Mouse (Mus musculus) liver, adult 2 months (tissue): ENCODE data around the gene Pdia4. TPM values are rescaled to one million over a fixed set of nuclear protein-coding genes. Genes with fewer than 3 reads are reported as not detected.

Experiments
- DNase-seq: peaks from one replicate; pipeline ENCODE4 v3.0.0-alpha.2; 2011; ENCODE audit warnings: low read depth, low spot score; ENCODE audit errors: extremely low read depth
- H3K27ac ChIP-seq: fragments of 200-500 bp; replicated peaks from 2 replicates; pipeline ENCODE4 v1.5.1; 2012; ENCODE audit warnings: low read depth, mild to moderate bottlenecking, control low read depth, inconsistent platforms, low read length; ENCODE audit not compliant: insufficient read depth
- H3K27me3 ChIP-seq: fragments of 200-500 bp; 2 replicates; pipeline ENCODE4 v1.6.1; 2012; ENCODE audit warnings: mild to moderate bottlenecking, moderate library complexity, low read length, inconsistent platforms; ENCODE audit not compliant: control insufficient read depth, insufficient read depth
- H3K36me3 ChIP-seq: fragments of 200-500 bp; 2 replicates; pipeline ENCODE4 v1.6.1; 2012; ENCODE audit warnings: low read length, inconsistent platforms; ENCODE audit not compliant: control insufficient read depth, insufficient read depth
- H3K4me1 ChIP-seq: fragments of 200-500 bp; 2 replicates; pipeline ENCODE4 v1.6.1; 2011; ENCODE audit warnings: low read length; ENCODE audit not compliant: control insufficient read depth, insufficient read depth
- H3K4me3 ChIP-seq: fragments of 200-500 bp; 2 replicates; pipeline ENCODE4 v1.5.1; 2011; ENCODE audit warnings: low read depth, mild to moderate bottlenecking, control low read depth, low read length, moderate library complexity; ENCODE audit not compliant: insufficient read depth
- H3K79me2 ChIP-seq: fragments of 200-500 bp; 2 replicates; pipeline ENCODE4 v1.6.1; 2012; ENCODE audit warnings: inconsistent platforms, mild to moderate bottlenecking, low read length, moderate library complexity; ENCODE audit not compliant: control insufficient read depth, insufficient read depth
- H3K9ac ChIP-seq: fragments of 200-500 bp; 2 replicates; pipeline ENCODE4 v1.6.1; 2012; ENCODE audit warnings: low read depth, mild to moderate bottlenecking, control low read depth, inconsistent platforms, low read length
- CTCF ChIP-seq: fragments of 200-500 bp; IDR thresholded peaks from 2 replicates; pipeline ENCODE4 v1.5.1; 2011; ENCODE audit warnings: low read depth, low read length, control low read depth
- POLR2A ChIP-seq: fragments of 200-500 bp; IDR thresholded peaks from 2 replicates; pipeline ENCODE4 v1.6.1; 2011; ENCODE audit warnings: low read length, control low read depth; ENCODE audit not compliant: insufficient read depth; ENCODE audit errors: extremely low read depth
- WGBS: fragments of 180-500 bp; shearing (Covaris S2); methylation state at CpG from one replicate; pipeline ENCODE4 v1.1.7; 2018; 5-methylcytosine and 5-hydroxymethylcytosine counted together
- polyA plus RNA-seq: library from polyadenylated mRNA; depleted of rRNA; stranded (reverse); fragments of >200 nt; gene quantifications from 2 replicates; pipeline ENCODE4 v1.2.3, GENCODE M21; 2012
- total RNA-seq: library from RNA; depleted of rRNA; stranded (reverse); fragments of >200 nt; gene quantifications from 2 replicates; pipeline ENCODE4 v1.2.3, GENCODE M21; 2014

Pdia4 gene
- total and polyA plus RNA-seq, 2 experiments = 69.4 to 244 TPM

- Histone ChIP-seq H3K9ac (no peak overlapping the region), H3K27me3 (no peaks in the 10 kb centered on the region), H3K27ac (no peak overlapping the region), H3K4me3 (no peak overlapping the region), H3K4me1 (peaks cover 2% of the 10 kb centered on the region; the same call in 1 of the 2 replicates), H3K36me3 (no peaks in the 10 kb centered on the region), H3K79me2 (no peaks in the 10 kb centered on the region)
- 90% methylated on average over 5 of the region's 5 CpGs for WGBS
- no peak for DNase-seq
- TF ChIP-seq CTCF = no peak
- no peak for TF ChIP-seq POLR2A
Observed at GRCm38 (mm10) chr6:47821236-47821635, 8.0 kb upstream of the Pdia4 start.

DNA sequence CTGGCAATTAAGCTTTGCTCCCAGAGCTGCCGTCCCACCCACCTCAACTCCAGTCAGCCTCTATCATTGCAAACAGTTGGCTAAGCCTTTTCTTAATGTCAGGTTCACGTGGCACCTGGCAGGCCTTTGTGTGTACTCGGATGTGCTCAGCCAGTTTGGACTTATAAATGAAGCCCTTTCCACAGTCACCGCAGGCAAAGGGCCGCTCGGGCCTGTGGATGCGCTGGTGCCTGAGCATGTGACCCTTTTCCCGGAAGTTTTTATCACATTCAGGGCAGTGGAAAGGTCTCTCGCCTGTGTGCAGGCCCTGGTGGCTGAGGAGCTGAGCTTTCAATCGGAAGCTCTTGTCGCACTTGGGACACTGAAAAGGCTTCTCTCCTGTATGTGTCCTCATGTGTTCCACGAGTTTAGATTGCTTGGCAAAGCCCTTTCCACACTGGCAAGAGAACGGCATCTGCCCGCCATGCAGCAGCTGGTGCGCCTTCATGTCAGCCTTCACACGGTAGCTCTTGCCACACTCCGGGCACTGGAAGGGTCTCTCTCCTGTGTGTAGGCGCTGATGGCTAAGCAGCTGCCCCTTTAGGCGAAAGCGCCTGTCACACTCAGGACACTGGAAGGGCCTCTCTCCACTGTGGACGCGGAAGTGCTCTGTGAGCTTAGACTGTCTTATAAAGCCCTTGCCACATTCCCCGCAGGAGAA, 6.5 kb upstream of the Pdia4 start:
- peaks cover 8% of the 10 kb centered on the region for H3K4me1 ChIP-seq
- no peak overlapping the region for H3K9ac ChIP-seq
- no peak overlapping the region for H3K4me3 ChIP-seq
- WGBS = 85% methylated on average over 23 of the region's 23 CpGs
- no peaks in the 10 kb centered on the region for H3K27me3 ChIP-seq
- peak; percentile 78 for DNase-seq
- no peaks in the 10 kb centered on the region for H3K79me2 ChIP-seq
- H3K36me3 ChIP-seq = no peaks in the 10 kb centered on the region
- no peak overlapping the region for H3K27ac ChIP-seq
- no peak for TF ChIP-seq POLR2A

GRCm38 (mm10) chr6:47818721-47819120, 5.5 kb upstream of the Pdia4 start:
- DNase-seq = no peak
- Histone ChIP-seq H3K27me3 (no peaks in the 10 kb centered on the region), H3K9ac (no peak overlapping the region), H3K4me3 (no peak overlapping the region), H3K4me1 (peaks cover 8% of the 10 kb centered on the region), H3K27ac (no peak overlapping the region), H3K79me2 (no peaks in the 10 kb centered on the region), H3K36me3 (no peaks in the 10 kb centered on the region)
- WGBS = 91% methylated on average over 8 of the region's 8 CpGs
- TF ChIP-seq CTCF (no peak), POLR2A (no peak)

DNA sequence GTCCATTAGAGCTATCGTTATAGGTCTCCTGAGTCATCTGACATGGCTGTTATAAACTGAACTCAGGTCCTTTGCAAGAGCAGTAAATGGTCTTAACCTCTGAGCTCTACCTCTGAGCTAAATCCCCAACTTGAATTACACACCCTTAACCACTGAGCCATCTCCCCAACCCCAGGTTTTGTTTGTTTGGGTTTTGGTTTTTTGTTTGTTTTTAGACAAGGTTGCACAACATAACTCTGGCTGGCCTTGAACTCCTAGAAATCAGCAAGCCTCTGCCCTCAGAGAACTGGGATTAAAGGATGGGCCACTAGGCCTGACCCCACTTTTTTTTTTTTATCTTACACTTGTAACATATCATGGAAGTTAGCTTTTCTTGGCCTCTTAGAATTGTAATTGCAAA, 2.9 kb upstream of the Pdia4 start:
- Histone ChIP-seq H3K4me1 (peaks cover 14% of the 10 kb centered on the region), H3K27me3 (no peaks in the 10 kb centered on the region), H3K79me2 (peaks cover 8% of the 10 kb centered on the region; the same call in 1 of the 2 replicates), H3K9ac (no peak overlapping the region), H3K36me3 (no peaks in the 10 kb centered on the region), H3K27ac (peak overlapping the region; percentile 72), H3K4me3 (no peak overlapping the region)
- peak; percentile 96 for DNase-seq
- TF ChIP-seq POLR2A (no peak), CTCF (no peak)
- WGBS = 26% methylated on average over 1 of the region's 1 CpGs

DNA sequence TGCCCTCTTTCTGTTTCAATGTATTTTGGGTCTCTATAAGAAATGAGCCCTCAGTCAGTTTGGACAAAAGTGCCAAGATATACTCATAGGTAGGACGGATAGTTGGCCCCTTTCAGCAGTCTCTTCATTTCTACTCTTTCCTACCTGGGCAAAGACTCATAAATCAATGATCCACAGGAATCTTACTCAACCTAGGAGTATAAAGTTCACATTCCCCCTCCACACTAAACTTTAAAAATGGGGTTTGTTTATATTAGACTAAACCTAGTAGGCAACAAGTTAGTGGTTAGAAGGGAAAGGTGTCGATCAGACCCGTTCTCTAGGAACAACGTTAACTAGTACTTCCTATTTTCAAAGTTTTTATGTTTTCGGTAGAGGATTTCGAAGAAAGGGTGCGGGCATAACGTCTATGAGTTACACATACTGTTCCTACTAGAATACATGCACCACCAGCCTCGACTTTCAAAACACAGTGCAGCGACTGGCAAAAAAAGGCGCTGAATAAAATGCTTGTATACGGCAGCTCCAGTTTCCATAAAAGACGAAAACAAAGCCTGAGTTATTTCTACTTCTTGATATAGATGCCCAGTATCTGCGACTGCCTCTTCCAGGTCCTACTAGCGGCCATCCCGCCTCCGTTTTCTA, 837 bp downstream of the Pdia4 start:
- WGBS = under 1% methylated on average over 17 of the region's 17 CpGs
- no peaks in the 10 kb centered on the region for H3K27me3 ChIP-seq
- peaks cover 29% of the 10 kb centered on the region; the same call in 1 of the 2 replicates for H3K79me2 ChIP-seq
- peaks cover 10% of the 10 kb centered on the region for H3K36me3 ChIP-seq
- H3K9ac ChIP-seq = peak overlapping the region; percentile 88
- DNase-seq = peak; percentile 93
- peak overlapping the region; percentile 78 for H3K4me3 ChIP-seq
- TF ChIP-seq POLR2A (no peak), CTCF (no peak)
- H3K27ac ChIP-seq = peak overlapping the region; percentile 90
- H3K4me1 ChIP-seq = peaks cover 28% of the 10 kb centered on the region

- TF ChIP-seq CTCF (no peak), POLR2A (no peak)
- Histone ChIP-seq H3K27ac (peak overlapping the region; percentile 61), H3K4me1 (peaks cover 26% of the 10 kb centered on the region), H3K4me3 (peak overlapping the region; percentile 78), H3K79me2 (peaks cover 29% of the 10 kb centered on the region; the same call in 1 of the 2 replicates), H3K9ac (peak overlapping the region; percentile 62), H3K27me3 (no peaks in the 10 kb centered on the region), H3K36me3 (peaks cover 19% of the 10 kb centered on the region)
- 16% methylated on average over 5 of the region's 5 CpGs for WGBS
- peak; percentile 57 for DNase-seq
Observed at GRCm38 (mm10) chr6:47811324-47811723, 1.9 kb downstream of the Pdia4 start.
